ENCODE assay signal across 9 mouse cellular contexts in the genomic region with DNA sequence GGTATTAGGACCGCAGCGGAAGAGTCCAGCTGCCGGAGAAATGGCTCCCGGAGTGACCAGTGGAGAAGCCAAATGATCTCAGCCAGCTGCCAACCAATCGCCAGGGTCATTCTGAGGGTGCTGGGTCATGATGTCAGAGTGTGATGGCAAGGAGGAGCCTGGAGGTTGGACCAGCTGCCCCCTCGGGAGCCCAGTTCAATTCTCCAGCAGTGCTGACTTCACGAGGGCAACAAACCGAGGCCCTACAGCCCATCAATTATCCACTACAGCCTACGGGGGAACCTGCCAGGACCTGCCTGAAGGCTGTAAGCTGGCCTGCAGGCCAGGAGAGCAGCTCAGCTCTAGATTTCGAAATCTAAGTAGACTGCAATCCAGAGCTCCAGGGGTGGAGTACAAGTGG. TPM values are rescaled to one million over a fixed set of nuclear protein-coding genes. Genes with fewer than 3 reads are reported as not detected.
DNase-seq lines count a peak whose midpoint lies in the region; ATAC-seq and TF ChIP-seq lines count a peak whose summit lies in the region.
"Had no signal": no experiment of that assay in that cellular context is flagged by ENCODE, and none has a peak within 500 bp of the region (broad histone marks: within the 10 kb centered on the region; RNA-seq: fewer than 3 reads in every experiment).

No protein-coding gene starts in this region.

- TF ChIP-seq CTCF in lung, embryonic 14.5 days (IDR thresholded peaks at IDR 0.05; ENCODE audit: low read depth) = no peak
- TF ChIP-seq CTCF in liver, postnatal 0 days (IDR thresholded peaks at IDR 0.05; ENCODE audit: low read depth) = no peak

- no peaks in the 10 kb centered on the region for H3K9me3 ChIP-seq in lung, embryonic 14.5 days (ENCODE audit: low read depth, low read length)
- H3K9me3 ChIP-seq in liver, postnatal 0 days (ENCODE audit: low read length) = no peaks in the 10 kb centered on the region

- H3K4me2 ChIP-seq in lung, embryonic 14.5 days = peak overlapping the region; percentile 21; the same call in 1 of the 2 replicates
- peak overlapping the region; percentile 58 for H3K4me2 ChIP-seq in liver, postnatal 0 days (ENCODE audit: low read depth, low read length)

- WGBS in lung, embryonic 14.5 days = 37% methylated on average over 10 of the region's 10 CpGs
- WGBS in liver, postnatal 0 days (ENCODE audit: insufficient replicate concordance) = 59% methylated on average over 10 of the region's 10 CpGs

- peaks cover 27% of the 10 kb centered on the region for H3K4me1 ChIP-seq in lung, embryonic 14.5 days (ENCODE audit: insufficient read depth)
- peaks cover 58% of the 10 kb centered on the region for H3K4me1 ChIP-seq in liver, postnatal 0 days (ENCODE audit: insufficient read depth)

- H3K4me3 ChIP-seq in lung, embryonic 14.5 days (ENCODE audit: low read depth, low read length) = no peak overlapping the region
- H3K4me3 ChIP-seq in liver, postnatal 0 days (ENCODE audit: low read depth, low read length) = no peak overlapping the region

- no peak for TF ChIP-seq EP300 in liver, postnatal 0 days (IDR thresholded peaks at IDR 0.05; ENCODE audit: low read depth)

- intact Hi-C loops in left cerebral cortex, postnatal 10 days (cut with DNase I) = no loop called here

- no peaks in the 10 kb centered on the region for H3K27me3 ChIP-seq in lung, embryonic 14.5 days (ENCODE audit: insufficient read depth, low read length)
- H3K27me3 ChIP-seq in liver, postnatal 0 days (ENCODE audit: insufficient read depth, low read length) = no peaks in the 10 kb centered on the region
- H3K27me3 ChIP-seq: CH12.LX had no signal

- no peak overlapping the region for H3K27ac ChIP-seq in lung, embryonic 14.5 days (ENCODE audit: low read depth)
- H3K27ac ChIP-seq in liver, postnatal 0 days (ENCODE audit: low read depth) = peak overlapping the region; percentile 75

- ATAC-seq in lung, embryonic 14.5 days (ENCODE audit: insufficient read depth) = no peak
- ATAC-seq in liver, postnatal 0 days = peak; percentile 82

- DNase-seq in lung, embryonic 14.5 days = no peak
- DNase-seq in lung, postnatal 14 days = no peak
- DNase-seq in heart, adult 18-20 months = peak; percentile 46 to 47
- DNase-seq in kidney, adult 11 months = peak; percentile 70
- peak; percentile 50 for DNase-seq in liver, postnatal 0 days
- no peak for DNase-seq in left cerebral cortex, postnatal 10 days (ENCODE audit: extremely low spot score in 1 of 2, low spot score in 2 of 2)
- no peak for DNase-seq in natural killer cell, adult 2 months (ENCODE audit: low spot score in 2 of 2)
- DNase-seq in frontal cortex, postnatal 36 days (ENCODE audit: low spot score in 2 of 2) = no peak

- H3K36me3 ChIP-seq in lung, embryonic 14.5 days (ENCODE audit: insufficient read depth) = peaks cover 17% of the 10 kb centered on the region
- peaks cover 10% of the 10 kb centered on the region; the same call in 1 of the 2 replicates for H3K36me3 ChIP-seq in liver, postnatal 0 days (replicated peaks; ENCODE audit: insufficient read depth, low read length)

- no peak overlapping the region for H3K9ac ChIP-seq in lung, embryonic 14.5 days
- peak overlapping the region; percentile 53; the same call in 1 of the 2 replicates for H3K9ac ChIP-seq in liver, postnatal 0 days (replicated peaks)

RNA-seq across cellular contexts. Expression of gene Gga2, which starts 5.3 kb away (rescaled TPM):
- 73.2 and 76.8 TPM in 2 replicates for polyA plus RNA-seq in lung, embryonic 14.5 days (2014; fragmentation: Nextera tagmentation; extraction: Ambion mirVana)
- 10 to 100 TPM; 36.1 to 36.3 TPM for total RNA-seq in heart, adult 18-20 months (2021)
- polyA plus RNA-seq in liver, postnatal 0 days (2015; fragmentation: Nextera tagmentation; extraction: Ambion mirVana) = 9.7 and 10.1 TPM in 2 replicates
- 10 to 100 TPM; 32.8 to 34.8 TPM for total RNA-seq in left cerebral cortex, postnatal 10 days (2021)

RNA-seq across cellular contexts. Expression of gene Cog7, which starts 34.2 kb away (rescaled TPM):
- 23.1 and 23.2 TPM in 2 replicates for polyA plus RNA-seq in lung, embryonic 14.5 days (2014; fragmentation: Nextera tagmentation; extraction: Ambion mirVana)
- 10 to 100 TPM; 17.3 to 19.3 TPM for total RNA-seq in heart, adult 18-20 months (2021)
- 4.2 and 5.4 TPM in 2 replicates for polyA plus RNA-seq in liver, postnatal 0 days (2015; fragmentation: Nextera tagmentation; extraction: Ambion mirVana)
- total RNA-seq in left cerebral cortex, postnatal 10 days (2021) = 10 to 100 TPM; 35.2 to 36.5 TPM

RNA-seq across cellular contexts. Expression of gene Ubfd1, which starts 51.2 kb away (rescaled TPM):
- 80.8 and 83.1 TPM in 2 replicates for polyA plus RNA-seq in lung, embryonic 14.5 days (2014; fragmentation: Nextera tagmentation; extraction: Ambion mirVana)
- total RNA-seq in heart, adult 18-20 months (2021) = 10 to 100 TPM; 36.1 to 41.1 TPM
- 10.9 and 11.0 TPM in 2 replicates for polyA plus RNA-seq in liver, postnatal 0 days (2015; fragmentation: Nextera tagmentation; extraction: Ambion mirVana)
- total RNA-seq in left cerebral cortex, postnatal 10 days (2021) = 10 to 100 TPM; 67.0 to 70.7 TPM

RNA-seq across cellular contexts. Expression of gene Ears2, which starts 51.3 kb away (rescaled TPM):
- polyA plus RNA-seq in lung, embryonic 14.5 days (2014; fragmentation: Nextera tagmentation; extraction: Ambion mirVana) = 16.5 and 17.5 TPM in 2 replicates
- total RNA-seq in heart, adult 18-20 months (2021) = 10 to 100 TPM; 12.3 to 13.4 TPM
- polyA plus RNA-seq in liver, postnatal 0 days (2015; fragmentation: Nextera tagmentation; extraction: Ambion mirVana) = 8.3 TPM in 2 replicates
- 1 to 10 TPM; 7.6 to 7.8 TPM for total RNA-seq in left cerebral cortex, postnatal 10 days (2021)

Comparison
In these comparisons a context has a peak if more than half of its experiments do, and no peak if none do; other contexts are left out.
1. DNase-seq: peak in heart, adult 18-20 months (2 of 2), kidney, adult 11 months (single experiment) and liver, postnatal 0 days (single experiment); none in lung, embryonic 14.5 days (single experiment), lung, postnatal 14 days (single experiment), left cerebral cortex, postnatal 10 days (0 of 2), natural killer cell, adult 2 months (0 of 2) and frontal cortex, postnatal 36 days (0 of 2).